Mouse (Mus musculus): ENCODE results near the gene Isx. TPM values are rescaled to one million over a fixed set of nuclear protein-coding genes. Genes with fewer than 3 reads are reported as not detected.

Gene Isx
- polyA plus RNA-seq, 1 experiment from 2014 or later = not detected

DNA sequence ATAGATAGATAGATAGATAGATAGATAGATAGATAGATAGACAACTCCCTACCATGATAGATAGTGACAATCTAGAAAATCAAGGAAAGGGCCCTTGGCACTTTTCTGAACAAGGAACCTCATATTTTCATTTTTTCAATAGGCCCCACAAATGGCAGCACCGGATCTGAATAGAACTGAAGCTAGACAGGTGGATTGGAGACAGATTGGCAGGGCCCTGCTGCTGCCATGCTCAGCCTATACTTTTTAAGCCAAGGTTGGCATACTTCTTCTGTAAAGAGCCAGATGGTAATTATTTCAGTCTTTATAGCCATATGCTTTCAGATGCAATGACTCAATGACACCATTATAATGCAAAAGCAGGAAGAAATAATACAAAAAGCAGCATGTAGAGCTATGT lies 15.8 kb downstream of the Isx start:
- H3K4me1 ChIP-seq (replicated peaks; ENCODE audit: control insufficient read depth, insufficient read depth, low read length) = peaks cover 4% of the 10 kb centered on the region
- no peak overlapping the region for H3K4me2 ChIP-seq (ENCODE audit: low read length)
- H3K27ac ChIP-seq (ENCODE audit: low read length) = peak overlapping the region; percentile 41
- no peaks in the 10 kb centered on the region for H3K9me3 ChIP-seq (ENCODE audit: control insufficient read depth, low read length)
- ATAC-seq = peak; percentile 85
- no peaks in the 10 kb centered on the region for H3K27me3 ChIP-seq (replicated peaks; ENCODE audit: control insufficient read depth, insufficient read depth, low read length)
- WGBS = 49% methylated on average over 1 of the region's 1 CpGs
- no peak overlapping the region for H3K4me3 ChIP-seq (replicated peaks; ENCODE audit: low read length)
- H3K9ac ChIP-seq (replicated peaks; ENCODE audit: low read depth, low read length) = no peak overlapping the region
- H3K36me3 ChIP-seq (ENCODE audit: control insufficient read depth, insufficient read depth) = no peaks in the 10 kb centered on the region

DNA sequence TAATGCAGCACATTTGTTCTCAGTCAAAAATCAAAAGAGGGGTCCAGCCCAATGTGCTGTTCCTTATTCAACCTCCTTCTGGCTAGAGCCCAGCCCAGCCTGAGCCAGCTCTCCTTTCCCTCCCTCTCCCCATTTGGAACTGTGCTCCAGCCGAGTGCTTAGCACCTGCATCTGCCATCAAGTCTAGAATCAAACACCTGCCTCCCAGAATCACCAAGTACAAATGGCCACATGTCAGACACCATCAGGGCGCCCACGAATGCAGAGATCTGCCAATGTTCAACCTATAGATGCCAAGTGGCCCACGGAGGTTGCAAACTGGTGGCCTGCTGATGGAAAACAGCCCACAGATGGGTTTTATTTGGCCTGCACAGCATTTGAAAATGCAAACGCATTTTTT lies 18.1 kb downstream of the Isx start:
- H3K4me1 ChIP-seq (replicated peaks; ENCODE audit: control insufficient read depth, insufficient read depth, low read length) = peaks cover 4% of the 10 kb centered on the region
- no peaks in the 10 kb centered on the region for H3K36me3 ChIP-seq (ENCODE audit: control insufficient read depth, insufficient read depth)
- no peaks in the 10 kb centered on the region for H3K27me3 ChIP-seq (replicated peaks; ENCODE audit: control insufficient read depth, insufficient read depth, low read length)
- H3K27ac ChIP-seq (ENCODE audit: low read length) = peak overlapping the region; percentile 51
- H3K9ac ChIP-seq (replicated peaks; ENCODE audit: low read depth, low read length) = no peak overlapping the region
- H3K4me2 ChIP-seq (ENCODE audit: low read length) = no peak overlapping the region
- no peak overlapping the region for H3K4me3 ChIP-seq (replicated peaks; ENCODE audit: low read length)
- 54% methylated on average over 5 of the region's 5 CpGs for WGBS
- no peaks in the 10 kb centered on the region for H3K9me3 ChIP-seq (ENCODE audit: control insufficient read depth, low read length)
- peak; percentile 67 for ATAC-seq

DNA sequence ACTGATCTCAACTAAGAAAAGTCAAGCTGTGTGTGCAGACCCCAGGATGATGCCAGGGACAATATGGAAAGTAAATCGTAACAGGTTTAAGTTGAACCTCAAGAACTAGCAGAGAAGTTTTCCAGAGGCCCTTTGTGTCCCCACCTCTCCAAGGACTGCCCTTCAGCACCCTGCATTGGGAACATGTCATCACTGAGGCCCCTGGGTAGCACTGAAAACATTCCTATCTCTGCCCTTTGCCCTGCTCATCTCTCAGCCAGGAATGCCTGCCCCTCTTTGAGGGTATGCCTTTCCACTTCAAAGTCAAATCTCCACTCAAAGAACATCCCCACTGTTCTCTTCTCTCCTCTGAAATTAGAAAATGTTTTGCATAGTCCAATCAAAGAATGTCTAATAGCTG lies 23.3 kb downstream of the Isx start:
- Histone ChIP-seq H3K4me3 (replicated peaks; ENCODE audit: low read length) (no peak overlapping the region), H3K4me1 (replicated peaks; ENCODE audit: control insufficient read depth, insufficient read depth, low read length) (no peaks in the 10 kb centered on the region), H3K9ac (replicated peaks; ENCODE audit: low read depth, low read length) (no peak overlapping the region), H3K9me3 (ENCODE audit: control insufficient read depth, low read length) (no peaks in the 10 kb centered on the region), H3K27ac (ENCODE audit: low read length) (no peak overlapping the region), H3K4me2 (ENCODE audit: low read length) (no peak overlapping the region), H3K27me3 (replicated peaks; ENCODE audit: control insufficient read depth, insufficient read depth, low read length) (no peaks in the 10 kb centered on the region), H3K36me3 (ENCODE audit: control insufficient read depth, insufficient read depth) (no peaks in the 10 kb centered on the region)
- WGBS = 89% methylated on average over 1 of the region's 1 CpGs
- ATAC-seq = no peak

DNA sequence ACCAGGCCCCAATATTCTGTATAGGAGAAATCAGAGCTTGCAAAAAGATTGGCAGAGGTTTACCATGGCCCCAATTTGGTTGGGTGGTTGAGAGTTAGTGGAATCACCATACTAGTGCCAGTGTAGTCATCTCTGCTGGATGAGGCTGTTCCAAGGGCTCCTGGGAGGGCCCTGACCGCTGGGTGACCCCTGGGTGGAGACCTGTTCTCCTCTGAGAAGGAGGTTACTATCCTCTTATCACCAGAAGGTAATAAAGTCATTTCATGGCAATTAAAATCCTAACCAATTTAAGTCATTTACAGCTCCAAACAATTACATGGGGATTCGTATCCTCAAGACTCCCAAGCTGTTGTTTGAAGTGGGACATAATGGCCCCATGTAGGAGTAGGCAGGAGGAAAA lies 24.3 kb downstream of the Isx start:
- 64% methylated on average over 2 of the region's 2 CpGs for WGBS
- H3K36me3 ChIP-seq (ENCODE audit: control insufficient read depth, insufficient read depth) = no peaks in the 10 kb centered on the region
- H3K4me1 ChIP-seq (replicated peaks; ENCODE audit: control insufficient read depth, insufficient read depth, low read length) = no peaks in the 10 kb centered on the region
- no peak overlapping the region for H3K27ac ChIP-seq (ENCODE audit: low read length)
- H3K9me3 ChIP-seq (ENCODE audit: control insufficient read depth, low read length) = no peaks in the 10 kb centered on the region
- H3K9ac ChIP-seq (replicated peaks; ENCODE audit: low read depth, low read length) = no peak overlapping the region
- H3K4me3 ChIP-seq (replicated peaks; ENCODE audit: low read length) = no peak overlapping the region
- no peak for ATAC-seq
- no peak overlapping the region for H3K4me2 ChIP-seq (ENCODE audit: low read length)
- H3K27me3 ChIP-seq (replicated peaks; ENCODE audit: control insufficient read depth, insufficient read depth, low read length) = no peaks in the 10 kb centered on the region

DNA sequence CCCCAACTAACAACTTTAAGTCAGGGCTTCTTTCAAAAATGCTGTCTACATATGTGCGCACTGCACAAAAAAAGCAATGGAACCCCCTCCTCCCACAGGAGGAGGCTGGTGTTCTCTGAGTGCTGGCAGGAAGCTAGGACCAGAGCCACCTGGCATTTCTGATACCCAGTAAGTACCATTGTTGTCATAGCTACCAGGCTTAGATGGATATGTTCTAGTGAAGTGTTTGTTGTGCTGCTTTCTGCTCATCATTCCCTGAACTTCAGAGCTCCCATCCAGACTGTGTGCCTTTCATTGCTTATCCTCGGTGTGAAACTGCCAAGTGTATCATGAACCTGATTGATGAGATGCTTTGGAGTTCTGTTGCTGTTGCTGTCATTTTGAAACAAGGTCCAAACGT lies 26.8 kb downstream of the Isx start:
- Histone ChIP-seq H3K9me3 (ENCODE audit: control insufficient read depth, low read length) (no peaks in the 10 kb centered on the region), H3K4me2 (ENCODE audit: low read length) (no peak overlapping the region), H3K27me3 (replicated peaks; ENCODE audit: control insufficient read depth, insufficient read depth, low read length) (no peaks in the 10 kb centered on the region), H3K4me3 (replicated peaks; ENCODE audit: low read length) (no peak overlapping the region), H3K4me1 (replicated peaks; ENCODE audit: control insufficient read depth, insufficient read depth, low read length) (no peaks in the 10 kb centered on the region), H3K36me3 (ENCODE audit: control insufficient read depth, insufficient read depth) (no peaks in the 10 kb centered on the region), H3K9ac (replicated peaks; ENCODE audit: low read depth, low read length) (no peak overlapping the region), H3K27ac (ENCODE audit: low read length) (no peak overlapping the region)
- peak; percentile 47; the same call in 1 of the 2 replicates for ATAC-seq
- 53% methylated on average over 3 of the region's 3 CpGs for WGBS

DNA sequence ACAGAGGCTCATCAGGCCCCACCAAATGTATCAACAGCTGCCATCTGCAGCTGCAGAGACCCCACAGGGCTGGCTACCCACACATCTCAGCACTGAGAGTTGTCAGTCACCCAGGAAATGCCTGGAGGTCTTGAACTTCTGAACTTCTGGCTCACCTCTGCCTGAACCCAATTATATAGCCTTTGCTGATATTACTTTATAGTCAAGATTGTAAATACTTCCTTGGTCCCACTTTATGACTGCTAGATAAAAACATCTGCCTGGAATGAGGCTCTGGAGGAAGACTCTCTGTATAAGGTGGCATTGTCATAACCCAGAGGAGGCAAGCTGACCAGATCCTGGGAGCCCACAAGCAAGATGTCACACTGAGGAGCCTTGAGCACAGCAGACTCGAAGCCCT lies 28.8 kb downstream of the Isx start:
- H3K36me3 ChIP-seq (ENCODE audit: control insufficient read depth, insufficient read depth) = no peaks in the 10 kb centered on the region
- H3K4me3 ChIP-seq (replicated peaks; ENCODE audit: low read length) = no peak overlapping the region
- H3K9me3 ChIP-seq (ENCODE audit: control insufficient read depth, low read length) = no peaks in the 10 kb centered on the region
- 100% methylated on average over 1 of the region's 1 CpGs for WGBS
- ATAC-seq = no peak
- no peak overlapping the region for H3K4me2 ChIP-seq (ENCODE audit: low read length)
- H3K9ac ChIP-seq (replicated peaks; ENCODE audit: low read depth, low read length) = no peak overlapping the region
- H3K27me3 ChIP-seq (replicated peaks; ENCODE audit: control insufficient read depth, insufficient read depth, low read length) = no peaks in the 10 kb centered on the region
- H3K4me1 ChIP-seq (replicated peaks; ENCODE audit: control insufficient read depth, insufficient read depth, low read length) = peaks cover 2% of the 10 kb centered on the region; the same call in 1 of the 2 replicates
- H3K27ac ChIP-seq (ENCODE audit: low read length) = no peak overlapping the region

DNA sequence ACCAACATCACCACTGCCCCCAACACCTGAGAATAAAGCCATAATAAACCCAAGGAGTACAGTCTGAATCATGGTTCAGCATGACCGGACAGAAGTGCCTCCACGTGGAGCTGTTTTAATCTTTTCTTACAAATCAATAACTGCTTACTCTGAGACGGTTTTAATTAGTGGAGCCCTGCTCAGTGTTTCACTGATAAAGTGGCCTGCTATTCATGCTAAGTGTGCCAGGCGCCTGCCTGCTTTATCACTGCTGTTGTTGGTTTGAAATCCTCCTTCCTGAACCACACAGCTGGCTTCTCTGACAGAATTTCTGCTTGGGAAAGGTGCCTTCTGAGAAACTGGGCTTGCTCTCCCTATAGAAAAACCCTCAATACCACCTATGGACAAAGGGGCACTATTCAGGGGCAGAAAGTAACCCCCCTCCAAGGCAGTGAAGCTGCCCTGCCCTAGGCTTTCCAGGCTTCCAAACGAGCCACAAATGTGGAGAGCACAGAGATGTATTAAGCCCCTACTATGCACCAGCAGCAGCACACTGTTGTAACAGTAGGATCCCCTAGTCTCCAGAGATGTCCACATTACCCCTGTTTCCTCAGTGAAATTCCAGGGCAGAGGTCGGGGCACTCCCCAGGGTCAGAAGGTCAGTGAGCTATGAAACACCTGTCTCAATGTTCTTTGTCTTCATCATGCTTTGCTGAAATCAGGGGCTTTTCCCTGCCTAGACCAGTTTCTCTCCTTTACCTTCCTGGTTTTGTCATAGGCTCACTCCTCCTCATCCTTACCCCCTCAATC lies 30.3 kb downstream of the Isx start:
- 29% methylated on average over 6 of the region's 6 CpGs for WGBS
- Histone ChIP-seq H3K4me1 (replicated peaks; ENCODE audit: control insufficient read depth, insufficient read depth, low read length) (peaks cover 2% of the 10 kb centered on the region; the same call in 1 of the 2 replicates), H3K4me3 (replicated peaks; ENCODE audit: low read length) (no peak overlapping the region), H3K9ac (replicated peaks; ENCODE audit: low read depth, low read length) (no peak overlapping the region), H3K9me3 (ENCODE audit: control insufficient read depth, low read length) (no peaks in the 10 kb centered on the region), H3K36me3 (ENCODE audit: control insufficient read depth, insufficient read depth) (no peaks in the 10 kb centered on the region), H3K27me3 (replicated peaks; ENCODE audit: control insufficient read depth, insufficient read depth, low read length) (no peaks in the 10 kb centered on the region), H3K4me2 (ENCODE audit: low read length) (no peak overlapping the region), H3K27ac (ENCODE audit: low read length) (no peak overlapping the region)
- ATAC-seq = no peak

DNA sequence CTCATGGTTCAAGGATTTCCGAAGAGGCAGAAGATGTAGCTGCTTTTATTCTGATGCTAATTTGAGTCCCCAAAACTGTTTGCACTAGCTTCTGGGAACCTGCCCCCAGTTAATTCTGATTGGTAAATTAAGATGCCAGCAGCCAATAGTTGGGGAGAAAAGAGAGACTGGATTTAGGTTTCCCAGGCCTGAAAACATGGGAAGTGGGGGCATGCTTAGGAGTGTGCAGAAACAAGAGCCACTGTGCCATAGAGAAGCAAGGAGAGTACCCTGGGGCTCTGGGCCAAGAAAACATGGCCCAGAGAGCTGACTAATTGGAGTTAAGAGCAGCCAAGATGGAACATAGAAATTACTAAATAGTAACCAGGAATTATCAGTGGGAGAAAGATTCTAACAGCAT lies 33.4 kb downstream of the Isx start:
- no peak overlapping the region for H3K27ac ChIP-seq (ENCODE audit: low read length)
- peaks cover 2% of the 10 kb centered on the region; the same call in 1 of the 2 replicates for H3K4me1 ChIP-seq (replicated peaks; ENCODE audit: control insufficient read depth, insufficient read depth, low read length)
- ATAC-seq = peak; percentile 88
- H3K4me3 ChIP-seq (replicated peaks; ENCODE audit: low read length) = no peak overlapping the region
- H3K36me3 ChIP-seq (ENCODE audit: control insufficient read depth, insufficient read depth) = no peaks in the 10 kb centered on the region
- H3K27me3 ChIP-seq (replicated peaks; ENCODE audit: control insufficient read depth, insufficient read depth, low read length) = no peaks in the 10 kb centered on the region
- 4% methylated on average over 1 of the region's 1 CpGs for WGBS
- no peak overlapping the region for H3K9ac ChIP-seq (replicated peaks; ENCODE audit: low read depth, low read length)
- no peaks in the 10 kb centered on the region for H3K9me3 ChIP-seq (ENCODE audit: control insufficient read depth, low read length)
- H3K4me2 ChIP-seq (ENCODE audit: low read length) = no peak overlapping the region

DNA sequence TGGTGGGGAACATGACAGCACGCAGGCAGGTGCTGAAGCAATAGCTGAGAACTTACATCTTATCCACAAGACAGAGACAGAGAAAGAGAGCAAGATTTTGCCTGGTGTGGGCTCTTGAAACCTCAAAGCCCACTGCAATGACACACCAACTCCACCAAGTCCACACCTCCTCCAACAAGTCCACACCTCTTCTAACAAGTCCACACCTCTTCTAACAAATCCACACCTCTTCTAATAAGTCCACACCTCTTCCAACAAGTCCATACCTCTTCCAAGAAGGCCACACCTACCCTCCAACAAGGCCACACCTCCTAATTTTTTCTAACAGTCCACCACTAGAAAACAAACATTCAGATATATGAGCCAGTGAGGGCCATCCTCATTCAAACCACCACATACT lies 37.7 kb downstream of the Isx start:
- Histone ChIP-seq H3K27ac (ENCODE audit: low read length) (no peak overlapping the region), H3K4me3 (replicated peaks; ENCODE audit: low read length) (no peak overlapping the region), H3K9ac (replicated peaks; ENCODE audit: low read depth, low read length) (no peak overlapping the region), H3K27me3 (replicated peaks; ENCODE audit: control insufficient read depth, insufficient read depth, low read length) (no peaks in the 10 kb centered on the region), H3K4me2 (ENCODE audit: low read length) (no peak overlapping the region), H3K9me3 (ENCODE audit: control insufficient read depth, low read length) (no peaks in the 10 kb centered on the region), H3K4me1 (replicated peaks; ENCODE audit: control insufficient read depth, insufficient read depth, low read length) (peaks cover 2% of the 10 kb centered on the region; the same call in 1 of the 2 replicates), H3K36me3 (ENCODE audit: control insufficient read depth, insufficient read depth) (no peaks in the 10 kb centered on the region)
- no peak for ATAC-seq
- 90% methylated on average over 1 of the region's 1 CpGs for WGBS
